Mouse (Mus musculus) ES-E14 (cell line): ENCODE measurements around the gene Galp.

Experiments used
- HCFC1 ChIP-seq: IDR thresholded peaks from 2 replicates; pipeline ENCODE4 v1.6.1; 2012; ENCODE audit warnings: low read length, inconsistent platforms, borderline replicate concordance; ENCODE audit not compliant: insufficient read depth
- MAFK ChIP-seq: IDR thresholded peaks from 2 replicates; pipeline ENCODE4 v1.6.1; 2014; ENCODE audit warnings: mild to moderate bottlenecking, low read depth, low read length, inconsistent platforms; ENCODE audit not compliant: insufficient read depth
- ZC3H11A ChIP-seq: IDR thresholded peaks from 2 replicates; pipeline ENCODE4 v1.6.1; 2012; ENCODE audit warnings: low read depth, mild to moderate bottlenecking, inconsistent platforms, low read length, borderline replicate concordance
- ZNF384 ChIP-seq: IDR thresholded peaks from 2 replicates; pipeline ENCODE4 v1.6.1; 2012; ENCODE audit warnings: low read depth, low read length, inconsistent platforms

GRCm38 (mm10) chr7:6220147-6220546 lies 23.3 kb downstream of the Galp start:
- no peak for TF ChIP-seq ZC3H11A
- TF ChIP-seq ZNF384 = peak; percentile 88
- no peak for TF ChIP-seq MAFK
- no peak for TF ChIP-seq HCFC1
